Mouse (Mus musculus) cortical plate, adult 2 months (tissue): ENCODE results near the gene Thoc6. TPM values are rescaled to one million over a fixed set of nuclear protein-coding genes. Genes with fewer than 3 reads are reported as not detected.

ENCODE experiments used
- H3K27ac ChIP-seq: fragments of 200-500 bp; 2 replicates; pipeline ENCODE4 v1.5.1; 2012; ENCODE audit warnings: low read length, control low read depth, inconsistent platforms; ENCODE audit not compliant: insufficient read depth
- H3K4me1 ChIP-seq: fragments of 200-500 bp; 2 replicates; pipeline ENCODE4 v1.6.1; 2011; ENCODE audit warnings: low read length; ENCODE audit not compliant: control insufficient read depth, insufficient read depth
- H3K4me3 ChIP-seq: fragments of 200-500 bp; 2 replicates; pipeline ENCODE4 v1.5.1; 2011; ENCODE audit warnings: mild to moderate bottlenecking, low read length, control low read depth; ENCODE audit not compliant: insufficient read depth
- CTCF ChIP-seq: fragments of 200-500 bp; IDR thresholded peaks from 2 replicates; pipeline ENCODE4 v1.5.1; 2011; ENCODE audit warnings: mild to moderate bottlenecking, control low read depth, low read length; ENCODE audit not compliant: insufficient read depth; ENCODE audit errors: extremely low read depth
- POLR2A ChIP-seq: fragments of 200-500 bp; IDR thresholded peaks from 2 replicates; pipeline ENCODE4 v1.6.1; 2011; ENCODE audit warnings: mild to moderate bottlenecking, low read length, control low read depth; ENCODE audit not compliant: insufficient read depth; ENCODE audit errors: extremely low read depth
- polyA plus RNA-seq: library from polyadenylated mRNA; depleted of rRNA; stranded (reverse); fragments of >200 nt; gene quantifications from 2 replicates; pipeline ENCODE4 v1.2.3, GENCODE M21; 2012

Gene Thoc6
- polyA plus RNA-seq, 1 experiment: 8.5 TPM

DNA sequence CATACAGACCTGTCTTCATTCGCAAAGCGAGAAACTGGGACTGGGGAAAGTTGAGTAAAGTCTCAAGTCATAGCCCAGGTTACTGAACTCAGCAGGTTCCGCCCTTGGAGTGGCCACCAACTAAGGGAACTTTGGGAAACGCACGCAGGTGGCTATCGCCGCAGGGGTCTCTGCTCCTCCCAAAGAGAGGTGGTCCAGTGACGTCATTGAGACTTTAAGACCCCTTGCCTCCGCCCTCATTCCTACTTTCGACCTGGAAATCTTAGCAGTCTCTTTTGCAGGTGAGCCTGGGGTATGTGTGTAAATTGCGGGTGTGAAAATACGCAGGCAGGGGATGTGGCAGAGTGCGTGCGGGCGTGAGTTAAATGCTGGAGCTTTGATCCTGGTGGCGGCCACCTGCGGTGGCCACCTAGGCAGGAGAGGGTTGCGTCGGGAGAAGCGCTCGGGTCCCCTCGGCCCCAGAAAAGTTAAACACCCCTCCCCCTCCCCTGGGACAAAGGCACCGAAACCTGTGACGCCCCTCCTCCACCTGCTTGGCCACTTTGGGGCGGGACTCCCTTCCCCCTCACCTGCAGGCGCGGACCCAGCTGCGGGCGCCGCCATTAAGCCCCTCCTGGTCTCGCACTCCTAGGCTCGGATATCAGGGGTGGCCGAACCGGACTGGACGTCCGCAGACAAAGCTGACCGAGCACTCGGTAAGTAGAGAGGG is 5.6 kb upstream of the Thoc6 start, which contains the start of gene Cldn6:
TSS of gene Cldn6 (plus strand) at position 123 of the 709 bp plus-strand sequence.
- Histone ChIP-seq H3K27ac (no peak within 1 kb of the TSS), H3K4me1 (peaks cover 2% of the 10 kb centered on the region), H3K4me3 (no peak within 1 kb of the TSS)
- TF ChIP-seq POLR2A: no peak
- no peak for TF ChIP-seq CTCF

DNA sequence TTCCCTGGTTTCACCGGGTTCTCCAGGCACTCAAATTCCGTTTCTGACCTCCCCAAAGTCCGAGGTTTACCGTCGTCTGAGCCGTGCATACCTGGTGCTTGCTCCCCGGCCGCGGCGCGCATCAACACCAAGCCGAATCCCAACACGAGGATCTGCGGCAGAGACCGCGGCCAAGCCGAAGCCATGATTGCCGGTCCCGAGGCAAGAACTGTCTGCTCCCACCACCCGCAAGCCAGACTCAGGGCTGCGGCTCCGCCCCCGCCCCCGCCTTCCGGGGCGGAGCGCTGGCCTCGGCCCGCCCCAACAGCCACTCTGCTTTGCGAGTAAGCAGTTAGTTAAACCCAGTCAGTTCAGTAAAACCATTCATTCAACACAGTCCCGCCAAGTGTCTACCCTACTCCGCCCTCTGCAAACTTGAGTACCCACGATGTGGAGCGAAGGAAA is 3.6 kb upstream of the Thoc6 start, which contains the start of gene Tnfrsf12a:
TSS of gene Tnfrsf12a (minus strand) at position 233 of the 444 bp plus-strand sequence.
- peak; percentile 86 for TF ChIP-seq POLR2A
- no peak for TF ChIP-seq CTCF
- peak within 1 kb of the TSS; percentile 34 for H3K4me3 ChIP-seq
- no peak within 1 kb of the TSS for H3K27ac ChIP-seq
- peaks cover 2% of the 10 kb centered on the region for H3K4me1 ChIP-seq

GRCm38 (mm10) chr17:23676473-23677031 is 2.9 kb upstream of the Thoc6 start:
- Histone ChIP-seq H3K4me1 (peaks cover 2% of the 10 kb centered on the region), H3K27ac (no peak overlapping the region), H3K4me3 (peak overlapping the region; percentile 34)
- TF ChIP-seq POLR2A (no peak), CTCF (no peak)

GRCm38 (mm10) chr17:23675564-23676281 is 2.0 kb upstream of the Thoc6 start:
- peaks cover 2% of the 10 kb centered on the region for H3K4me1 ChIP-seq
- no peak overlapping the region for H3K27ac ChIP-seq
- peak overlapping the region; percentile 34 for H3K4me3 ChIP-seq
- TF ChIP-seq CTCF (no peak), POLR2A (no peak)

DNA sequence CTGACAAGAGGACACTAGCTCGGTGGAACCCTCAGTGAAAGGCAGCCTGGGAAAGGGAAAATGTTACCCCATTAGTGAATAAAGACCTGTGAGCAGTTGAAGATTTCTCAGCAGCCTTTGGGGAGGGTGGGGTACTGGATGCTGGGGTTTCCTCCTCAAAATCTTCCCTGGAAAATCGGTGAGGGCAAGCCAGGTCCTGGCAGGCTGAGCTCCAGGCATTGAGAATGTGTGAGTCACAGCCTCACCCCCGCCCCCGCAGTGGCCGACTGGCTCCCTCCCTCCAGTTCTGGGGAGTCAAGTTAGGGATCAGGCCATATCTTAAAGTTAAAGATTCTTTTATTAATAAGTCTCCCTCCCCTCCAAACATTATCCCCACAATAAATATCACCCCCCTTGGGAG is 1.4 kb upstream of the Thoc6 start:
- TF ChIP-seq CTCF (no peak), POLR2A (no peak)
- Histone ChIP-seq H3K27ac (peak overlapping the region; percentile 51; the same call in 1 of the 2 replicates), H3K4me3 (peak overlapping the region; percentile 66; the same call in 1 of the 2 replicates), H3K4me1 (peaks cover 2% of the 10 kb centered on the region)

GRCm38 (mm10) chr17:23674271-23674952 is 730 bp upstream of the Thoc6 start:
- H3K4me1 ChIP-seq: peaks cover 2% of the 10 kb centered on the region
- H3K4me3 ChIP-seq: peak overlapping the region; percentile 66
- H3K27ac ChIP-seq: peak overlapping the region; percentile 51
- TF ChIP-seq POLR2A: no peak
- no peak for TF ChIP-seq CTCF

DNA sequence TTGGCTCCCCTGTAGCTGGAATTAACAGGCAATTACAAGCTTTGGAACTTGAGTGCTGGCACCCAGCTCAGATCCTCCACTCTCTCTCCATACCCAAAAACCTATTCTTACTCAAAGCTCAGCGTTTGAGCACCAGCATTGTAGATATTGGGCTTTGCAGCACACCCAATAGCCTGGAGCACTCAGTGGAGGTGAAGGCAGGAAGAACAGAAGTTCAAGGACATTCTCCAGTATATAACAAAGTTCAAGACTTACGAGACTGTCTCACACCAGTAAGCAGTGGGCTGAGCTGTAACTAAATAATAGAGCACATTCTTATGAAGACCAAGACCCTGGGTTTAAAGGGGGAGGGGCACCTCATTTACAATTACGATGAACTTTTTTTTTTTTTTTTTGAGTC is 921 bp downstream of the Thoc6 start:
- Histone ChIP-seq H3K4me3 (peak overlapping the region; percentile 66; the same call in 1 of the 2 replicates), H3K27ac (no peak overlapping the region), H3K4me1 (peaks cover 2% of the 10 kb centered on the region)
- TF ChIP-seq CTCF (no peak), POLR2A (no peak)

GRCm38 (mm10) chr17:23671519-23671918 is 2.2 kb downstream of the Thoc6 start:
- H3K4me1 ChIP-seq: peaks cover 2% of the 10 kb centered on the region; the same call in 1 of the 2 replicates
- no peak overlapping the region for H3K27ac ChIP-seq
- H3K4me3 ChIP-seq: no peak overlapping the region
- no peak for TF ChIP-seq POLR2A
- TF ChIP-seq CTCF: no peak

GRCm38 (mm10) chr17:23670516-23671074 is 3.1 kb downstream of the Thoc6 start:
- no peak for TF ChIP-seq POLR2A
- Histone ChIP-seq H3K27ac (no peak overlapping the region), H3K4me3 (no peak overlapping the region), H3K4me1 (peaks cover 2% of the 10 kb centered on the region; the same call in 1 of the 2 replicates)
